Mouse (Mus musculus) right cerebral cortex, postnatal 10 days (tissue): ENCODE measurements at regions not wholly inside any gene's neighbourhood (a gene's known extent, or its start where the extent isn't known, plus 50 kb on each side); places are given as distances from the start of the nearest gene placed in this dataset.

Source experiments
- DNase-seq, 2 experiments: peaks; one replicate each; pipeline ENCODE4 v3.0.0; 2021; ENCODE audit warnings: low spot score in 2 of 2

GRCm38 (mm10) chr7:129980501-129980900 lies 388.8 kb downstream of the Wdr11 start:
- DNase-seq = no peak

- no peak for DNase-seq
These were observed 390.7 kb downstream of the Wdr11 start for GRCm38 (mm10) chr7:129982411-129982810.

DNA sequence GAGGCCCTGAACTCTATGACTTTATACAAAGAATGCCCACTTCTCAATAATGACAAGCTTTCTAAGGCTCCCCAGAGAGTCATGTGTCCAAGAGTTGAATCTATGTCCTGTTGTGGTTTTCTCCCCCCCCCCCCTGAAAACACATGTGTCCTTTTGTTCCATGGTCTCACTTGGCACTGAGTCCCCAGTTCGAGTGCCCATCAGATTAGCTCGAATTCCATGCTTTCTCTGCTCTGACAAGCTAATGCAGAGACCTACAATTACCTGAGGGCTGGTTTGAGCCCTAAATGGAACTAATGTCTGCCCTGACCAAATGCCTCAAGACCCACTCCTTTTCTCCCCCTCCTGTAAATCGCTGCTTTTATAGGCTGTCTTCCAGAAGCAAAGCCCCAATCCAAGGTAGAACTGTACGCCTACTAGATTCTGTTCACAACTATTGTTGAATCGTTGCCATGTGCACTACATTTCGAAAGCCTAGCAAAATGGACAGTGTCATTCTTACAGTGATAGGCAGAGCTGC lies 392.0 kb downstream of the Wdr11 start:
- DNase-seq = no peak

DNA sequence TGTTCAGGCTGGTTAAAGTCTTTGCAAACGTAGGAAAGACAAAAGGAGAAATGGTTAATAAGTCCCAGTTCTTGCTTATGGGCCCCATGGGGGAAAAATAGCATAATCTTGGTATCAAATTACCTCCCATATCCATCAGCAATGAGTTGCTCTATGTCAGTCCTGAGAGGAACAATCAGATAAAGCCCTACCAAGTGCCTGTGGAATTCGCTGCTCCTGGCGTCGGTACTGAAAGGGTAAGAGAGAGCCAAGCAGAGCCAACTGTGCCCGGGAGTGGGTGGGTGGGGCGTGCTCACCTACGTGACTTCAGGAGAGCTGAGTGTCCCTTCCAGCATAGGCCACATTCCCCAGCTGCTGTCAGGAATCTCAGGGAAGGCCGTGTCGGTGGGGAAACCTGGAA lies 392.7 kb downstream of the Wdr11 start:
- DNase-seq = no peak

DNA sequence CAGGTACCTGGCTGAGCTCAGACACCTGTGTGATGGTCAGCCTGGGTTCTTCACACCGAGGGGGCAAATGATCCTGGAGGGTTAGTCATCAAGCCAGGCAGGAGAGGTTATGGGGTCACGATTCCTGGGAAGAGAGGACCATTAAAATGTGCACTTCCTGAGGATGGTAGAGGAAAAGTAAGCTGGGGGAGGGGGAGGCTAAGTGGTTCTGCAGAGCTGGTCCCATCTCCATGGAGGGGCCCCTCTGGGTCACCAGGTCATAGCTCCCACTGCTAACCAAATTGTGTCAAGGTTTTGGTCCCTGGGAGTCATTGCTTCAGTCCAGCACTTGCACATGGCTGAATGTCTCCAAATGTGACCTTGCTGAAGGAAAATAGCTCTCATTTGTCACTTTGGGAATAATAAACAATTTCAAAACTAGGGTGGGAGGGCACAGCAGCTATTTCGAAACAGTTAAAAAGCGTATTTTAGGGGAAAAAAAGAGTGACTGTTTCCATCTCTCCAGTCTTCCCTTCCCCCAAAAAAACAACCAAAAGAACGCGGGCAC lies 395.5 kb downstream of the Wdr11 start:
- DNase-seq = no peak

GRCm38 (mm10) chr7:129987713-129988112 lies 396.1 kb downstream of the Wdr11 start:
- DNase-seq = no peak

DNA sequence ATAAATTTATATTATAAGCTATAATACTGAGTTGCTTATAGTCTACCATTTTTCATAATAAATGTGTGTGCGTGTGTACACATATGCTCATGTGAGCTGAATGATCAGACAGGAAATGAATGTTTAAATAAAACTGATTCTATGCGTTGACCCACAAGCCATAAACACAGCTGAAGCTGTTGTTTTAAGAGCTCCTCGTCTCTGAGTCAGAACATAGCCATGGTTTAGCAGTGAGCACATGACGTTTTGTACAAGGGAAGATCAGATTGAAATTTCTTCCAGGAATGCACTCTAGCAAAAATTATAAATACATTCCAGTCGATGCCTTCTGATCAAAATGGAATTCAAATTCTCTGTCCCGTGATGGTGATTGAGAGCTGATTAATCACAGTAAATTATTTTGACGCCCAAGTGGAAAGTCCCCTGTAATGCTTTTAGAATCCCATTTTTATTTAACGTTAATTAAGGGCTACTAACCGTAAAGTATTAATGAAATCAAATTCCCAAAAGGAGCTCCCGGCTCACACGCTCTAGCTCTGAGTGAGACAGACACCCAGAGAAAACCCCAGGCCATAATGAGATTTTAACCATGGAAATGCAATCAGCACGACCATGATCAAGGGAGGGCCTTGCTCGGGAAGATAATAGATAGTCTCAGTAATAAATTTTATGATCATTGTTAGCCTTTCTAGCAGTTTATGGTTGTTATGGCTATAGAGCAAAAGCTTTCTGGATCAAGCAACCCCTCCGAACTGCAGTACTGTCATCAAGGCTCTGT lies 402.0 kb downstream of the Wdr11 start:
- no peak for DNase-seq

DNA sequence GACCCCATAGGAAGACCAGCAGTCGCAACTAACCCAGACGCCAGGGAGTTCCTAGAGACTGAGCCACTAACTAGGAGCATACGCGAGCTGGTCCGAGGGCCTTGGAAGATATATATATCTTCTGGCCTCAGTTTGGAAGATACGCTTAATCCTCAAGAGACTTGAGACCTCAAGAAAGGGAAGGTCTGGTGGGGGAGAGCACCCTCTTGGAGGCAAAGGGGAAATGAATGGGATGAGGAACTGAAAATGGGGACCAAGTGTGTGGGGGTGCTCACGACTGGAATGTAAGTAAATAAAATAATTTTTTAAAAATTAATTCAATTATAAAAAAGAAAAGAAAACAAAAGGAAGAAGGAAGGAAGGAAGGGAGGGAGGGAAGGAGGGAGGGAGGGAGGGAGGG lies 403.9 kb downstream of the Wdr11 start:
- DNase-seq = no peak

GRCm38 (mm10) chr7:130001064-130001463 lies 409.4 kb downstream of the Wdr11 start:
- peak; percentile 74 to 78 for DNase-seq

- DNase-seq = no peak
These were observed 410.3 kb downstream of the Wdr11 start for GRCm38 (mm10) chr7:130002002-130002401.

DNA sequence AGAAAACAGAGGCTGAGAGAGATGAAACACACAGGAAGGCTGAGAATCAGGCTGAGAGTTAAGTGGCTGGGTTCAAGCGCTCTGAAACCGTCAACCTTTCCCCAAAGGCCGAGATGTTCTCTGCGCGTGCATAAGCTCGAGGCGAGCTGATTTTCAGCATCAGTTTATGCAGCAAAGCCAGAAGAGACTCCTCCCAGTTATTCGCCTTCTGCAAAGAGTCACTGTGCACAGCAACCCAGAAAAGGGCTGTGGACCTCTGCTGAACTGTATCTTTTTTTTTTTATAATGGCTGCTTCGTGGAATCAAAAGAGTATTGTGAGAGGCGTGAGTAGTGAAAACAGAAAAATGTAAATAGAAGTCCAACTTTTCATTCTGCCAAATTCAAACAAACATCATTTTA lies 413.7 kb downstream of the Wdr11 start:
- no peak for DNase-seq

GRCm38 (mm10) chr7:130007993-130008583 lies 416.4 kb downstream of the Wdr11 start:
- no peak for DNase-seq

DNA sequence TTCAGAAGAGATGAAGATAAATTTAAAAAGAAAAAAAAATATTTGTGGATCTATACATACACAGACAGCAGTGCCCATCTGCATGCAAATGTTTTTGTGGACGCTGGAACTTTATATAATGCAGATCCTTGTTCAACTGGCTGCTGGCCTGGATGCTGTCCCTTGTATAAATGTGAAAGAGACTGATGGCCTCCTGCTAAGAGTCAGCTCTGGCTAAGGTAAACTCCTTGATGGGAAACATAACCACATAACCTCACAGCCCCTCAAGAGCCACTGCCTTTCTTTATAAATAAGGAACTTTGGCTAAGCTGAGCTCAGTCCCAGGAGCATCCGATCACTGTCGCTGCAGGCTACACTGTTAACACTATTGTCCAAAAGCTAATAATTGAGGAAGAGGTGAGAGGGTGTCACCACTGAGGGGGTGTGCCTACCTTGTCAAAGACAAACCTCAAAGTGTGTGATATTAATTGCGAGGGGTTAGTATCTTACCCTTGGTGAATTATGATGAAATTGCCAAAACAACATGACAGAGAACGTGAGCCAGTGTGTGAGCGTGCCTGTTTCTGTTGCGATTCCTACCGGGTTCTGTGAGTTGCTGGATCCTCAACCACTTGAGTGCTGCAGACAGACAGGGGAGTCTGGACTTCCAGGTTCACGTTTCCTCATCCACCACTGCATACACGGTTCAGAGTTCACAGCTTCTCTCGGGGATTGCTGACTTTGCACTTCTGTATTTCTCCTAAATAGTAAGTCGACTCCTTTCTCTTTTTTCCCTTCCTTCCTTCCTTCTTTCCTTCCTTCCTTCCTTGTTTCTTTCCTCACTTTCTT lies 417.1 kb downstream of the Wdr11 start:
- DNase-seq = no peak

GRCm38 (mm10) chr7:130012067-130012466 lies 420.4 kb downstream of the Wdr11 start:
- no peak for DNase-seq

GRCm38 (mm10) chr7:130013109-130013508 lies 421.4 kb downstream of the Wdr11 start:
- DNase-seq = no peak

DNA sequence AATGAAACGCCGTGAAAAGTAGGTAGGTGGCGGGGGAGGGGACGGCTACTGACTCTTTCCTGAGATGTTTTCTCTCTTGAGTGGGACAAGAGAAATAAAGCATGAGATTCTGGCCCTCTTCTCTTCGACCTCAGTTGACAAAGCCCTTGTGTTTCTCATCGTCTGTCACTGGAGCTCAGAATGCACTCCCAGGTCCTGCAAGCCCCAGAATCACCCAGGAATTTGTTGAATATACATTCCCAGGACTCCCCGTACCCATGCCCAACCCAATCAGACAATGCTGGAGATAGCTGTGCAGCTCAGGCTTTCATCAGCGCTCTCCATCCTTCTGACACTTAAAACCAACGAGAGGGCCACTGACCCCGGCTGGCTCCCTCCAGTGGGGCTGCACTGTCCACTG lies 422.9 kb downstream of the Wdr11 start:
- no peak for DNase-seq

- DNase-seq = no peak
These were observed 423.8 kb downstream of the Wdr11 start for GRCm38 (mm10) chr7:130015375-130016014.

- DNase-seq = no peak
These were observed 424.6 kb downstream of the Wdr11 start for GRCm38 (mm10) chr7:130016015-130016874.

DNA sequence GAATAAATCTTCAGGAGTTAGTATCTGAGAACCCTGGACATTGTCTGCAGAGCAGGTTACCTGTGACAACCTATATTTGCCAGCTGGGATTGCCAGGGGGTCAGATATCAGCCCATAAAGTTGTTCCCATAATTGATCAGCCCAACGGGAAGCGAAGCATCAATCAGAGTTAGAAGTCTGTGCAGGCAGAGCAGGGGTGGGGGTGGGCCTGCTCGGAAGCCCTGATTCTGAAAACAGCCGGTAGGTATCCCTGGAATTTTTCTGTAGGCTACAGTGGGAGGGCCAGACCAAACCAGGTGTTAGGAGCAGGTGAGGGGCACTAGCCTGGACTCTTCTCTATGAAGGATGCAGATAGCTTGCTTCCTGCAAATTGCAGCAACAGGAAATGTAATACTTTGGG lies 427.2 kb downstream of the Wdr11 start:
- DNase-seq = no peak

DNA sequence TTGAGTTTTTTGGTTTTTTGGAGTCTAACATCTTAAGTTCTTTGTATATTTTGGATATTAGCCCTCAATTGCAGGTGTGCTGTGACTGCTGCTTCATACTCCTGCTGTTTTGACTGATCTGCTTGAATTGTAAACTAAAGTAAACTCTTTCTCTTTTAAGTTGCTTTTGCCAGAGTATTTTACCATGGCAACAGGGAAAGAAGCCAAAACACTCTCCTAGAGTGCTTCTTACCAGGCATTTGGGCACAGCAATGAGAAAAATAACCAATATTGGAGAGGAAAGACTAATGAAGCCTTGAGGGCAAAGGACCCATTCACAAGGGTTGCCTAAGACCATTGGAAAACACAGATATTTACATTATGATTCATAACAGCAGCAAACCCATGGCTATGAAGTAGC lies 437.3 kb downstream of the Wdr11 start:
- DNase-seq = no peak

DNA sequence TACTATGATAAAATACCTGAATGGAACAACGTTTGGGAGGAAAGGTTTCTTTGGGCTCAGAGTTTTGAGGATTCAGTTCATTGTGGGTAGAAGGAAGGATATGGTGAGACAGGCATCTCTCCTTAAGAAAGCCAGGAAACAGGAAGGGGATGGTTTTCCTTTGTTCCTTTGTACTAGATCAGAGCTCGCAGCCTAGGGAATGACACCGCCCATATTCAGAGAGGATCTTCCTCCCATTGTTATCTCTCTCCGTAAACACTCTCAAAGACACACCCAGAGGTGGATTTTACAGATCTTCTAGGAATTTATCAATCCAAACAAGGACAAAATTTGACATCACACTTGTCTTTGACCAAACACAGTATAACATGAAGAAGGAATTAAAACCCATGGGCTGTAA lies 439.0 kb downstream of the Wdr11 start:
- DNase-seq = no peak
